Mouse (Mus musculus): ENCODE results near the gene Ubl3. TPM values are rescaled to one million over a fixed set of nuclear protein-coding genes. Genes with fewer than 3 reads are reported as not detected.

The Ubl3 gene
- total RNA-seq, 1 experiment = 75.0 TPM

DNA sequence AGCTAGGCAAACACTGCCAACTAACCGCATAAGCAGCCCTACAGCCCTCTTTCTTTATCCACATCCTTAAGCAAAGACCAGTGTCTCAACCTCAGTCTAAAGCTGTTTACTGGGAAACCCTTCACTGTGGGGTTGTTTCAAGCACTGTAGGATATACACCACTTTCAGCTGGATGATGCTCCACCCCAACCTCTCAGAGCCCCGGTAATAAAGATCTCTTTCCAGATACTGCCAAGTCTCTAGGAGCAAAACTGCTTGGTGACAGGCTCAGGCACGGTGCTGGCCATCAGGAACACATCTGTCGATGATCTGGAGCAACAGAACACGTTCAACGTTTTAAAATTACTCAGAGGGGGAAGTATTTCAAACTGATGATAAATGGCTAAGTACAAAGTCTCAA, 25.0 kb downstream of the Ubl3 start:
- in situ Hi-C loops (cut with MboI; ENCODE audit: low sequenced_read_pairs in 2 of 2, unreplicated experiment in 2 of 2) = no loop called here
- no peak overlapping the region for H3K27ac ChIP-seq (ENCODE audit: insufficient read depth, low read depth, low read length, poor library complexity, severe bottlenecking)
- TF ChIP-seq ZNF384 (IDR thresholded peaks at IDR 0.05; ENCODE audit: low read depth, low read length) (no peak), CHD2 (IDR thresholded peaks at IDR 0.05; ENCODE audit: low read depth, low read length) (no peak), HCFC1 (IDR thresholded peaks at IDR 0.05; ENCODE audit: borderline replicate concordance, insufficient read depth, low read length) (no peak), ZC3H11A (IDR thresholded peaks at IDR 0.05; ENCODE audit: borderline replicate concordance, low read depth, low read length) (no peak), MAFK (IDR thresholded peaks at IDR 0.05; ENCODE audit: insufficient read depth, low read depth, low read length) (no peak)
- no peak overlapping the region for H3K4me3 ChIP-seq (ENCODE audit: insufficient read depth in 1 of 2, low read depth in 1 of 2, low read length in 2 of 2, poor library complexity in 1 of 2, severe bottlenecking in 1 of 2)
- H3K9me3 ChIP-seq (ENCODE audit: control insufficient read depth, insufficient read depth, low read depth, low read length) = no peaks in the 10 kb centered on the region
- H3K4me1 ChIP-seq (ENCODE audit: control insufficient read depth in 2 of 2, insufficient read depth in 2 of 2, low read length in 2 of 2, poor library complexity in 1 of 2) = peaks cover 6 to 7% of the 10 kb centered on the region in 2 experiments; a peak in 3 of 4 replicates
- no peak overlapping the region for H3K9ac ChIP-seq (ENCODE audit: insufficient read depth, low read depth, low read length, poor library complexity, severe bottlenecking)
- H3K36me3 ChIP-seq (ENCODE audit: control insufficient read depth, insufficient read depth, low read length, poor library complexity, severe bottlenecking) = no peaks in the 10 kb centered on the region
- DNase-seq (ENCODE audit: low read depth, low spot score) = no peak

DNA sequence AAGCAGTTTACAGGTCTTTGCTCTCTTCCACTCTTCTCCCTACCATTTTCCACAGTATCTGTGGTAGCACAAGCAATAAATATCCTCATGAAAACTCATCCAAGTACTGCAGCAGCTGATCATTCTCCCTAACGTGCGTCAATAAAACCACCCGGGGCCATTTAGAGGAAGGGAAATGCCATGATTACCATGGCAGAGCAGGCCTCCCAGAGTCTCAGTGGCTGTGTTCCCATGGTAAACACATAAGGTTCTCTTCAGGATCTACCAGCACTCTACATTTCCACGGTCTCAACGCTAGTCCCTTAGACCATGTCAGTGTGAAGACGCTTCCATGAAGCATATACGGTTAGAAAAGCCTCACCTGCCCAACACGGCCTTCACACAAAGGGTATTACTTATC, 26.0 kb downstream of the Ubl3 start:
- no peak for DNase-seq (ENCODE audit: low read depth, low spot score)
- in situ Hi-C loops (cut with MboI; ENCODE audit: low sequenced_read_pairs in 2 of 2, unreplicated experiment in 2 of 2) = no loop called here

GRCm38 (mm10) chr5:148523202-148523971, 29.2 kb downstream of the Ubl3 start:
- Histone ChIP-seq H3K4me1 (ENCODE audit: control insufficient read depth in 2 of 2, insufficient read depth in 2 of 2, low read length in 2 of 2, poor library complexity in 1 of 2) (peaks cover 9% of the 10 kb centered on the region in 2 experiments; a peak in 3 of 4 replicates), H3K36me3 (ENCODE audit: control insufficient read depth, insufficient read depth, low read length, poor library complexity, severe bottlenecking) (no peaks in the 10 kb centered on the region), H3K27ac (ENCODE audit: insufficient read depth, low read depth, low read length, poor library complexity, severe bottlenecking) (no peak overlapping the region), H3K9me3 (ENCODE audit: control insufficient read depth, insufficient read depth, low read depth, low read length) (no peaks in the 10 kb centered on the region), H3K9ac (ENCODE audit: insufficient read depth, low read depth, low read length, poor library complexity, severe bottlenecking) (no peak overlapping the region), H3K4me3 (ENCODE audit: insufficient read depth in 1 of 2, low read depth in 1 of 2, low read length in 2 of 2, poor library complexity in 1 of 2, severe bottlenecking in 1 of 2) (no peak overlapping the region)
- no peak for DNase-seq (ENCODE audit: low read depth, low spot score)
- TF ChIP-seq MAFK (IDR thresholded peaks at IDR 0.05; ENCODE audit: insufficient read depth, low read depth, low read length) = 0 out of 2 replicates have a peak, but pooled peaks have one; percentile 6
- no peak for TF ChIP-seq HCFC1 (IDR thresholded peaks at IDR 0.05; ENCODE audit: borderline replicate concordance, insufficient read depth, low read length)
- in situ Hi-C loops (cut with MboI; ENCODE audit: low sequenced_read_pairs in 2 of 2, unreplicated experiment in 2 of 2) = no loop called here

More for the DNA sequence above, 26.0 kb downstream of the Ubl3 start:
- peaks cover 8 to 9% of the 10 kb centered on the region in 2 experiments; a peak in 3 of 4 replicates for H3K4me1 ChIP-seq (ENCODE audit: control insufficient read depth in 2 of 2, insufficient read depth in 2 of 2, low read length in 2 of 2, poor library complexity in 1 of 2)
- no peak overlapping the region for H3K4me3 ChIP-seq (ENCODE audit: insufficient read depth in 1 of 2, low read depth in 1 of 2, low read length in 2 of 2, poor library complexity in 1 of 2, severe bottlenecking in 1 of 2)
- TF ChIP-seq ZC3H11A (IDR thresholded peaks at IDR 0.05; ENCODE audit: borderline replicate concordance, low read depth, low read length) (no peak), CHD2 (IDR thresholded peaks at IDR 0.05; ENCODE audit: low read depth, low read length) (no peak), ZNF384 (IDR thresholded peaks at IDR 0.05; ENCODE audit: low read depth, low read length) (no peak), HCFC1 (IDR thresholded peaks at IDR 0.05; ENCODE audit: borderline replicate concordance, insufficient read depth, low read length) (no peak), MAFK (IDR thresholded peaks at IDR 0.05; ENCODE audit: insufficient read depth, low read depth, low read length) (no peak)
- H3K27ac ChIP-seq (ENCODE audit: insufficient read depth, low read depth, low read length, poor library complexity, severe bottlenecking) = no peak overlapping the region
- no peaks in the 10 kb centered on the region for H3K36me3 ChIP-seq (ENCODE audit: control insufficient read depth, insufficient read depth, low read length, poor library complexity, severe bottlenecking)
- no peaks in the 10 kb centered on the region for H3K9me3 ChIP-seq (ENCODE audit: control insufficient read depth, insufficient read depth, low read depth, low read length)
- no peak overlapping the region for H3K9ac ChIP-seq (ENCODE audit: insufficient read depth, low read depth, low read length, poor library complexity, severe bottlenecking)

DNA sequence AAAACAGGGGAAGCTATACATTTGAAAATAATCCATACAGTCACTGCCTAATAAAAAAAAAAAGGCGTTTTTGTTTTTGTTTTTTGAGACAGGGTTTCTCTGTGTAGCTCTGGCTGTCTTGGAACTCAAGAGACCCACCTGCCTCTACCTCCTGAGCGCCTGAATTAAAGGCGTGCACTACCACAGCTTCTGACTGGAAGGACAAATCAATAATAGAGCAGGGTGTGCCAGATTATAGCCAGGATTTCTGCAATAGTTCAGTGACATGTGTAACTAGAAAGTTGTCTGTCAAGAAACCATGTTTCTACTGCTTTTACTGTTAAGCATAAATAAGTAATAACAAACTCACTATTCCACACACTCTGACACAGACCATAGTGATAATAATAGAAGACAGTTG, 30.2 kb downstream of the Ubl3 start:
- H3K4me1 ChIP-seq (ENCODE audit: control insufficient read depth in 2 of 2, insufficient read depth in 2 of 2, low read length in 2 of 2, poor library complexity in 1 of 2) = peaks cover 9% of the 10 kb centered on the region in 2 experiments; a peak in 3 of 4 replicates
- H3K4me3 ChIP-seq (ENCODE audit: insufficient read depth in 1 of 2, low read depth in 1 of 2, low read length in 2 of 2, poor library complexity in 1 of 2, severe bottlenecking in 1 of 2) = no peak overlapping the region
- H3K9me3 ChIP-seq (ENCODE audit: control insufficient read depth, insufficient read depth, low read depth, low read length) = no peaks in the 10 kb centered on the region
- no peak overlapping the region for H3K9ac ChIP-seq (ENCODE audit: insufficient read depth, low read depth, low read length, poor library complexity, severe bottlenecking)
- in situ Hi-C loops (cut with MboI; ENCODE audit: low sequenced_read_pairs in 2 of 2, unreplicated experiment in 2 of 2) = no loop called here
- no peak overlapping the region for H3K27ac ChIP-seq (ENCODE audit: insufficient read depth, low read depth, low read length, poor library complexity, severe bottlenecking)
- no peaks in the 10 kb centered on the region for H3K36me3 ChIP-seq (ENCODE audit: control insufficient read depth, insufficient read depth, low read length, poor library complexity, severe bottlenecking)
- no peak for DNase-seq (ENCODE audit: low read depth, low spot score)
- no peak for TF ChIP-seq ZNF384 (IDR thresholded peaks at IDR 0.05; ENCODE audit: low read depth, low read length)
- no peak for TF ChIP-seq ZC3H11A (IDR thresholded peaks at IDR 0.05; ENCODE audit: borderline replicate concordance, low read depth, low read length)
- TF ChIP-seq MAFK (IDR thresholded peaks at IDR 0.05; ENCODE audit: insufficient read depth, low read depth, low read length) = no peak
- no peak for TF ChIP-seq HCFC1 (IDR thresholded peaks at IDR 0.05; ENCODE audit: borderline replicate concordance, insufficient read depth, low read length)
- TF ChIP-seq CHD2 (IDR thresholded peaks at IDR 0.05; ENCODE audit: low read depth, low read length) = no peak

Measured in ES-E14 (cell line).